Comparison of ENCODE assay signal across 13 mouse cellular contexts in genomic region chr3:148854306-148854910, GRCm38 (mm10).
DNase-seq lines count a peak whose midpoint lies in the region; ATAC-seq and TF ChIP-seq lines count a peak whose summit lies in the region.
"Had no signal": no experiment of that assay in that cellular context is flagged by ENCODE, and none has a peak within 500 bp of the region (broad histone marks: within the 10 kb centered on the region; RNA-seq: fewer than 3 reads in every experiment).

No protein-coding gene starts in this region.

- intact Hi-C loops in gastrocnemius, adult 2 months (cut with DNase I), result no loop called here

- H3K27me3 ChIP-seq in heart, embryonic 16.5 days (ENCODE audit: control insufficient read depth, insufficient read depth, low read length), result no peaks in the 10 kb centered on the region
- no peaks in the 10 kb centered on the region for H3K27me3 ChIP-seq in forebrain, embryonic 15.5 days
- no peaks in the 10 kb centered on the region for H3K27me3 ChIP-seq in midbrain, embryonic 11.5 days (ENCODE audit: control insufficient read depth, insufficient read depth, low read length)
- H3K27me3 ChIP-seq in lung, postnatal 0 days (replicated peaks; ENCODE audit: insufficient read depth, low read length), result no peaks in the 10 kb centered on the region

- H3K4me2 ChIP-seq in heart, embryonic 16.5 days (ENCODE audit: low read depth, low read length), result 0 out of 2 replicates have a peak overlapping the region, but pooled peaks have one; percentile 20
- H3K4me2 ChIP-seq in forebrain, embryonic 15.5 days (replicated peaks), result peak overlapping the region; percentile 29
- peak overlapping the region; percentile 10 for H3K4me2 ChIP-seq in midbrain, embryonic 11.5 days
- no peak overlapping the region for H3K4me2 ChIP-seq in lung, postnatal 0 days (replicated peaks; ENCODE audit: low read depth, low read length)
- H3K4me2 ChIP-seq: liver, embryonic 11.5 days had no signal

- no peak for DNase-seq in heart, adult 18-20 months
- peak; percentile 89 for DNase-seq in midbrain, embryonic 11.5 days (ENCODE audit: low spot score, missing footprints)
- peak; percentile 28 for DNase-seq in retina, embryonic 14.5 days (ENCODE audit: low spot score)
- no peak for DNase-seq in lung, postnatal 0 days (ENCODE audit: low spot score)
- DNase-seq in adrenal gland, postnatal 36 days, result no peak
- DNase-seq in gastrocnemius, adult 2 months, result no peak
- DNase-seq: heart, postnatal 14 days; layer of hippocampus, postnatal 36 days; lung, postnatal 4 days; thymus, adult 2 months had no signal

- H3K9me3 ChIP-seq in heart, embryonic 16.5 days (replicated peaks; ENCODE audit: control insufficient read depth, low read length), result no peaks in the 10 kb centered on the region
- no peaks in the 10 kb centered on the region for H3K9me3 ChIP-seq in forebrain, embryonic 15.5 days
- H3K9me3 ChIP-seq in midbrain, embryonic 11.5 days (ENCODE audit: control insufficient read depth, low read length), result no peaks in the 10 kb centered on the region
- no peaks in the 10 kb centered on the region for H3K9me3 ChIP-seq in lung, postnatal 0 days (ENCODE audit: low read length)

- ATAC-seq in heart, embryonic 16.5 days (replicated peaks; ENCODE audit: extremely low read depth, insufficient read depth, low FRiP score), result no peak
- ATAC-seq in forebrain, embryonic 15.5 days (replicated peaks), result 0 out of 2 replicates have a peak, but pooled peaks have one; percentile 49
- ATAC-seq in midbrain, embryonic 11.5 days (ENCODE audit: low FRiP score), result peak; percentile 72
- no peak for ATAC-seq in lung, postnatal 0 days

- WGBS in heart, embryonic 16.5 days, result 43% methylated on average over 12 of the region's 12 CpGs
- 13% methylated on average over 12 of the region's 12 CpGs for WGBS in forebrain, embryonic 15.5 days
- WGBS in midbrain, embryonic 11.5 days, result 14% methylated on average over 12 of the region's 12 CpGs
- 43% methylated on average over 12 of the region's 12 CpGs for WGBS in lung, postnatal 0 days

- peaks cover 6% of the 10 kb centered on the region; the same call in 1 of the 2 replicates for H3K4me1 ChIP-seq in heart, embryonic 16.5 days (ENCODE audit: control insufficient read depth, insufficient read depth, low read length)
- H3K4me1 ChIP-seq in forebrain, embryonic 15.5 days, result peaks cover 23% of the 10 kb centered on the region
- peaks cover 24% of the 10 kb centered on the region for H3K4me1 ChIP-seq in midbrain, embryonic 11.5 days (ENCODE audit: control insufficient read depth, insufficient read depth, low read length)
- H3K4me1 ChIP-seq in lung, postnatal 0 days (ENCODE audit: insufficient read depth, low read depth, low read length), result no peaks in the 10 kb centered on the region

- TF ChIP-seq EP300 in lung, postnatal 0 days (IDR thresholded peaks at IDR 0.05), result no peak

- H3K9ac ChIP-seq in heart, embryonic 16.5 days (ENCODE audit: low read length), result no peak overlapping the region
- H3K9ac ChIP-seq in forebrain, embryonic 15.5 days (replicated peaks), result 0 out of 2 replicates have a peak overlapping the region, but pooled peaks have one; percentile 16
- no peak overlapping the region for H3K9ac ChIP-seq in midbrain, embryonic 11.5 days (ENCODE audit: low read length)
- H3K9ac ChIP-seq in lung, postnatal 0 days (replicated peaks; ENCODE audit: low read depth), result no peak overlapping the region

- H3K27ac ChIP-seq in heart, embryonic 16.5 days (ENCODE audit: low read length), result no peak overlapping the region
- H3K27ac ChIP-seq in forebrain, embryonic 15.5 days (replicated peaks), result no peak overlapping the region
- no peak overlapping the region for H3K27ac ChIP-seq in midbrain, embryonic 11.5 days (ENCODE audit: low read depth, low read length)
- H3K27ac ChIP-seq in lung, postnatal 0 days (ENCODE audit: low read length), result no peak overlapping the region
- H3K27ac ChIP-seq in gastrocnemius, adult 2 months, result no peak overlapping the region

- H3K4me3 ChIP-seq in heart, embryonic 16.5 days (ENCODE audit: low read length), result no peak overlapping the region
- no peak overlapping the region for H3K4me3 ChIP-seq in forebrain, embryonic 15.5 days
- no peak overlapping the region for H3K4me3 ChIP-seq in midbrain, embryonic 11.5 days (ENCODE audit: low read depth, low read length)
- H3K4me3 ChIP-seq in lung, postnatal 0 days (ENCODE audit: low read depth, low read length), result no peak overlapping the region
- no peak overlapping the region for H3K4me3 ChIP-seq in gastrocnemius, adult 2 months

- H3K36me3 ChIP-seq in heart, embryonic 16.5 days (ENCODE audit: control insufficient read depth, insufficient read depth), result peaks cover 29% of the 10 kb centered on the region
- H3K36me3 ChIP-seq in forebrain, embryonic 15.5 days, result peaks cover 23% of the 10 kb centered on the region
- peaks cover 13% of the 10 kb centered on the region; the same call in 1 of the 2 replicates for H3K36me3 ChIP-seq in midbrain, embryonic 11.5 days (ENCODE audit: control insufficient read depth, insufficient read depth, low read length)
- peaks cover 14% of the 10 kb centered on the region for H3K36me3 ChIP-seq in lung, postnatal 0 days (ENCODE audit: insufficient read depth, low read length)

- no peak for TF ChIP-seq CTCF in lung, postnatal 0 days (IDR thresholded peaks at IDR 0.05)
- TF ChIP-seq CTCF in gastrocnemius, adult 2 months (IDR thresholded peaks at IDR 0.05), result no peak

Comparison
In these comparisons a context has a peak if more than half of its experiments do, and no peak if none do; other contexts are left out.
1. ATAC-seq: peak in forebrain, embryonic 15.5 days (single experiment) and midbrain, embryonic 11.5 days (single experiment); none in heart, embryonic 16.5 days (single experiment) and lung, postnatal 0 days (single experiment).
2. DNase-seq: peak in midbrain, embryonic 11.5 days (single experiment) and retina, embryonic 14.5 days (single experiment); none in heart, adult 18-20 months (0 of 2), lung, postnatal 0 days (single experiment), adrenal gland, postnatal 36 days (0 of 2) and gastrocnemius, adult 2 months (single experiment).